Mouse (Mus musculus): ENCODE measurements around the gene Zbtb48. TPM values are rescaled to one million over a fixed set of nuclear protein-coding genes. Genes with fewer than 3 reads are reported as not detected.
A peak's percentile ranks its signal among the peaks of the same experiment; 100 is the strongest.

Zbtb48 gene
- polyA plus RNA-seq, 1 experiment from 2014 or later: 18.9 TPM

DNA sequence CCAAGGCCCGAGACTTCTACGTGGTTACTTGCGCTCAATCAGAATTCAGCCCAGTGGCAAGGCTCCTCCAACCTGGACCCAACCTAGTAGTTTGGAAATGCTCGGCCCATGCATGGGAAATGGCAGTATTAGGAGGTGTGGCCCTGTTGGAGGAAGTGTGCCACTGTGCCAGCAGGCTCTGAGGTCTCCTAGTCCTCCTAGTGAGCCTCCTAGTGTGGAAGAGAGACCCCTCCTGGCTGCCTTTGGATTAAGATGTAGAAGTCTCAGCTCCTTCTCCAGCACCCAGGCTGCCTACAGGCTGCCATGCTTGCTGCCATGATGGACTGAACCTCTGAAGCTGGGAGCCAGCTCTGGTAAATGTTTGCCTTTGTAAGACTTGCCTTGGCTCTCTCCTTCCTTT lies 2.5 kb upstream of the Zbtb48 start:
- DNase-seq (ENCODE audit: low spot score): no peak

DNA sequence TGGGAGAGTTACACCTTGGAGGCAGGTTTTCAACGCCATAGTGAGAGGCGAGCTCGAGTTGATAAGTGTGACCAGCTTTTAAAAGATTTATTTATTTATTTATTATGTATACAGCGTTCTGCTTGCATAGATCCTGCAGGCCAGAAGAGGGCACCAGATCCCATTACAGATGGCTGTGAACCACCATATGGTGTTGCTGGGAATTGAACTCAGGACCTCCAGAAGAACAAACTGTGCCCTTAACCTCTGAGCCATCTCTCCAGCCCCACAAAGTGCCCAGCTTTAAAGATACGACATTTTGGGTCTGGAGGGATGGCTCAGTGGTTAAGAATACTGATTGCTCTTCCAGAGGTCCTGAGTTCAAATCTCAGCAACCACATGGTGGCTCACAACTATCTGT lies 1.6 kb upstream of the Zbtb48 start:
- DNase-seq (ENCODE audit: low spot score): no peak

DNA sequence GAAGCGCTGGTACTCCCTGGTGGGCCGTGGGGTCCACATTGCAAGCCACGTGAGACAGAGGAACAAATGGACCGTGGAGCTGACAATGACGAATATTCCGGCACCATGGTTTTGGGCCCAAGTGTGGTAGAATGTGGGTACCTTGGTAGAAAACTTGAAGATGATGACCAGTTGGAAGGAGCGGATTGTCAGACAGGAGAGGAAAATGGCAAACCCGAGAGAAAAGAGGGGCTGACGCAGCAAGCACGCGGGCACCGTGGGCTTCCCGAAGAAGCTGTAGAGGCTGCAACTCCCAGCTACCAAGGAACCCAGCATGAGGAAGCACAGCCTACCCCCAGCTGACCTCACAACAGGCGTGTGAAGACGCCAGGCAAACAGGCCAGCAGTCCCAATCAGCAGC lies 985 bp upstream of the Zbtb48 start:
- no peak for DNase-seq (ENCODE audit: low spot score)

DNA sequence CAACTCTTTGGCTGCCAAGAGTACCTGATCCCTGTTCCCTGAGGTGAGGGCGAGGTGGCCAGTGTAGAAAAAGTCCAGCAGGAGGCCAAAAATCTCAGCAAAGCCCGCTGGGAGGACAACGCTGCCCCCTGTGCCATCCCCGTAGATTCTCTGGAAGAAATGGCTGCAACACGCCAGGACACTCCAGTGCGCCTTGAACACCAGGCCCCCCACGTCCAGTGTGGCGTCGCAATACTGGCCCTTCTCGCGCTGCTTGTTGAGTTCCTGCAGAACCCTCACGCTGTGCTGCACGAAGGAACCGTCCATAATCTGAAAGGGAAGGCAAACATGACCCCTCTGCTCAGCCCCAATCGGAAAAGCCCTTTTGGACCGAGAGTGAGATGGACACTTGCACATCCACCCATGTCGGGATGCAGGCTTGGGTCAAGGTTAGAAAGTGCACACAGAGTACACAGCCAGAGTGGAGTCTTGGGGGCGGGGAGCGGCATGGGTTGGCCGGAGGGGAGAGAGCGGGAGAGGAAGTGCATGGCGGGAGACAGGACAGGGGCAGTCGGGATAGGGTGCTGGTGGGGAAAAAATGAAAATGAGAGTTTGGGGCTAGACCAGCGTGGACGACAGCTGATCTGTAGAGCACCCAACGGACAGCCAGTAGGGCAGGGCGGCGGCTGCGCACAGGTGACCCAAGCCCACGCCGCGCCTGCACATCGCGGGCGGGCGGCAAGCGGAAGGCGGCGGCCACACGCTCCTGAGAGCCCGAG lies 541 bp downstream of the Zbtb48 start:
- no peak for DNase-seq (ENCODE audit: low spot score)

DNA sequence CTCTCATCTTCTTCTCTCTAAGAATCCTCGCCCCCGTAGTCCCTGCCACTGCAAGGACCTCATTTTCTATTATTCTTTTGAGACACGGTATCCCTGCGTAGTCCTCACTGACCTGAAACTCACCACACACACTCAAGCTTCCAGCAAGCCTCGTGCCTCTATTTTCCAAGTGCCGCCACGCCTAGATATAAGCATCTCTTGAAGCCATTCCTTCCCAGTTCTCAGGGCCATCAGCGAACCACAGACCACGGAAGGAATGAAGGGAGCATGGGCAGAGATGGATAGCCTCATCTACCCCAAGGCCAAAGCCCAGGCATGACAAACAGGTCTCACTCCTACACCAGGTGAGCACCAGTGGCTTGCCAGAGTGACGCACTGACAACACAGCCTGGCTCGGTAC lies 2.9 kb downstream of the Zbtb48 start:
- DNase-seq (ENCODE audit: low spot score): no peak

DNA sequence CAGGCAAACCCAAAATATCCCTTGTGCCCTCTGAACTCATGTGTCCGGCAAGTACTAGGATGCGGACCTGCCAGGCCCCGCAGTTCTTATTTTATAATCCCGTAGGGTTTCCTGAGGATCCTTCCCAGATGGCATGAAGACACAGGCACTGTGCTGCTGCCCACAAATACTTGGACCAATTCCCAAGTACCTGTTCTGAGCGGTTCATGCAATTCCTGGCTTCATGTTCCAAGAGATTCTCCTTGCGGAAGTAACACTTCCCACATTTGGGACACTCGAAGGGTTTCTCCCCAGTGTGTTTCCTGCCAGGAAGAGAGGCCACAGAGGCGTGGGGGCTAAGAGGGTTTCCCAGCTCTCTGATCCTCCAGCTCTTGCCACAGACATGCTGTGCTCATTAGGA lies 5.0 kb downstream of the Zbtb48 start:
- no peak for DNase-seq (ENCODE audit: low spot score)

DNA sequence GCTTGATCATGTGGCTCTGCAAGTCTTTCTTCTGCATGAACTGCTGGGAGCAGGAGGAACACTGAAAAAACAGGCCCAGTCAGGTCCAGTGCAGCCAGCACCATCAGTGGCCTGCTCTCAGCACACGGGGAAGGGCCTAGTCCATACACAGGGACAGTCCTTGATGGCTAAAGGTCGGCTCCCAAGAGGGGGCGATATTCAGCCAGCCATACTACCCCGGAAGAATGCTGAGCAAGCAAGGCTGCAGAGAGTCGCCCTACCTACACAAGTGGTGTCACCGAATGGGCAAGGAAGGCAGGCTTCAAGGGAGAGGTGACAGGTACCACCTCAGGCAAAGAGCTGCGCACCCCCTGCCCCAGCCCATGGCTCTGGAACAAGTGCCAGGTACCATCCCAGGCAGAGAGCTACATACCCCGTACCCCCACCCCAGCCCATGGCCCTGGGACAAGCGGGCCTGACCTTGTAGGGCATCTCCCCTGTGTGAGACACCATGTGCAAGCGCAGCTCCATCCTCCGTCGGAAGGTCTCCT lies 5.8 kb downstream of the Zbtb48 start:
- DNase-seq (ENCODE audit: low spot score): no peak

DNA sequence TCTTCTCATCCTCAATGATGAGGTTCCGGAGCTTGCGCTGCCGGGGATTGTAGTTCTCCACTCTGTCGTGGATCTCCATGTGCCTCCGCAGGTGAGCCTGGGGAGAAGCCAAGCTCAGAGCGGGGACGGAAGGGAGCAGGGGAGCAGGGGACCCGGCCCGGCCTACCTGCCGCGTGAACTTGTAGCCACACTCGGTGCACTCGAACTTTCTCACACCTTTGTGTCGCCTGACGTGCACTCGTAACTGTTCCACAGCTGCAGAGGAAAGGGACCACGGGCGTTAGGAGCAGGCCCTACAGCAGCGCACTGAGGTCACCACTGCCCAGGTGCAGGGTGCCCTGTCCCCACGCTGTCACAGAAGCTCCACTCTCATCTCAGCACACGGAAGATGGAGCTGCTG lies 7.4 kb downstream of the Zbtb48 start:
- DNase-seq (ENCODE audit: low spot score): no peak

DNA sequence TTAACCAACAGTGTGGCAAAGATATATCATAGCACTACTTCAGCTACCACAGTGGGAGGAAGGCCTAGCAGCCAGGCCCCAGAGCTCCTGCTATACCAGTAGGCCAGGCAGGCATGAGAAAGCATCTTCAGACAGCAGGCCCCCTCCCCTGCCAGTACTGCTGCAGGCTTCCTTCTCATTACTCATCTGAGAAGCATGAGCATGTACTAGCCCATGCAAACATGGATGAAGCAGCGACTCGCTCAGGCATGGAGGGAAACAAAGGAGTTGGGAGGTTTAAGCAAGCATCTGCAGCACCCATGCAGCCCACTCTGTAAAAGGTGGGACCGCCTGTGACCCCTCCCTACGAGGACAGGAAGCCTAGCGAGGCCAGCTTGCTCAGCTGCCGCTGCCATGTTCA lies 8.4 kb downstream of the Zbtb48 start:
- DNase-seq (ENCODE audit: low spot score): no peak

DNA sequence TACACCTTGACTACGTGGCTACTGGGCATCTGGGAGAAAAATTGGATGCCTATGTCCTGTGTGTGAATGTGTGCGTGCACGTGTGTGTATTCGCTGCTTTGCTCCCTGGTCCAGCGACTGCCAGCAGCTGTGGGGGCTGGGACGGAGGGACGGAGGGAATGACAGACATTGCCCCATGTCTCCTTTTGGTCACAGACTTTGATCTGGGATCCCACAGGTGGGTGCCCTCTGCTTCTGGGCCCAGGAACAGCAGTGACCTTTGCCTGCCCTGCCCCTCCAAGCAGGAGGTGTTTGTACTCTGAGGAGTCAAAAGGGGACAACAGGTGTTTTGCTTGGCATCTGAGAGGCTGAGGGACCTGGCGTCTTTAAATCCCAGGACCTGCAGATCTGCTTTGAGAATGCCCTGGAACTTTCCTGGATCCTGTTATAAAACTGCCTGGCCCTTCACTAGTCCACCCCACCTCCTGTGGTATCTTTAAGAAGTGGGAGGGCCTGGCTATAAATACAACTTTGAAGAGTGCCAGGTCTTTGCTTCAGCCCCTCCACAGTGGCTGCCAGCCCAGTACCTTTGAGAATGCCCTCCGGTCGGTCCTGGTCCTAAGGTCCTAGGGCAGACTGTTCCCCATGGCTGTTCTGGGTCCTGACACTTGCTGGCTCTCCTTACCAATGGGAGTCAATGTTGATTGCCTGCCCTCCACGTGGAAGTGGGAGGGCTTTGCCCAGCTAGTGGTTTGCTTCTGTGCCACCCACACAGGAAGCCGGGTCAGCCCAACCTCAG lies 14.2 kb downstream of the Zbtb48 start:
- no peak for DNase-seq (ENCODE audit: low spot score)

DNA sequence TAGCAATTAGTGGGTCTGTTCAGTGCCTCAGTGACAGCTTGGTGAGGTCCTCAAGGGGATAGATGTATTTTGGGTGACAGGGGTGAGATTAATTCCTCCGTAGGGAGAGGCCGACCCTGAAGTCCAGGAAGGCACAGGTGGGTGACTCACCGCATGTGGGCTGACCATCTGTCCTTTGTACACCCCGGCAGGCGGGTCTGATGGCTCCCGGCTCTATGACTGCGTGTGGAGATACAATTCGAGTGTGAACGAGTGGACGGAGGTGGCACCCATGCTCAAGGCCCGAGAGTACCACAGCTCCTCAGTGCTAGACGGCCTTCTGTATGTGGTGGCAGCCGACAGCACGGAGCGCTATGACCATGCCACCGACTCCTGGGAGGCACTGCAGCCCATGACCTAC lies 15.4 kb downstream of the Zbtb48 start:
- DNase-seq (ENCODE audit: low spot score): no peak

DNA sequence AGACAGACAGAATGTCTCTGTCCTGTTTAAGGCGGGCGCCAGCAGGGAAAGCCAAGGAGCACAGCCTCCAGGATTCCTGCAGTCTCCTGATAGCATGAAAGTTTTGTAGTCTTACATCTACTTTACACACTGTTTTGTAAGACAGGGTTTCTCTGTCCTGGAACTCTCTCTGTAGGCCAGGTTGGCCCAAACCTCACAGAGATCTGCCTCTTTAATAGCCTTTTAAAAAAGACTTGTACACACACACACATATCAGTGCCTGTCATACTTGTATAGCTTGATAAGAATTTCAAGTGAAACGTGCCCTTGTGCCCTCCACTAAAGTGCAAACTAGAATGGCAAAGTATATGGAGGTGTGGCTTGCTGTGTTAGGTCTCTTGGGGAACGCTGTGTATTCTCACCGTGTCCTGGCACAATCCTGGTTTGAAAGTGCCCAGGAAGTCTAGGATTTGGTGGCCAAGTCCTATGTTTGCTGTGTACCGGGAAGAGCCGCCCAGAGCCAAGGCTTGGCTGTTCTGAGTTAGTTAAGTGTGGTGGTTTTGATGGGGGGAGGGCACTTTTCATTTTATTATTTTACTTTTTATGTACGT lies 16.2 kb downstream of the Zbtb48 start:
- no peak for DNase-seq (ENCODE audit: low spot score)

DNA sequence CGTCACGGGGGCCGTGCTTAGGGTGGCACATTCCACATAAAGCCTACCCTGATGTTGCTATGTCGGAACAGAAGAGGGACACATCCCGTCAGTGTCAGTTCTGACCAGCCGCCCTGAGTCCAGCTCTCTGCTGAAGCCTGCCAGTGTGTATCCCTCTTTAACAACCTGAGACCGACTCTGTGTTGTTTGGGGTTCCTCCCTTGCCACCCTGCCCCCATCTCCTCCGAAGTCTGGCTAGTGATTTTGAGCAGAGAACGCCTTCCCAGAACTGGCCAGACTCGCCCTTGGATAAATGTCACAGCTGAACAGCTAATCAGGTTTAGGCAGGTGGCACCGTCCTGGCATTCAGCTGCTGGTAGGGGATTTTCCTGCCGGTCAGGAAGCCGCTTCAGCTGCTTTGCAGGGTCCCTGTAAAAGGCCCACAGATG lies 16.8 kb downstream of the Zbtb48 start:
- peak; percentile 6 for DNase-seq (ENCODE audit: low spot score)

DNA sequence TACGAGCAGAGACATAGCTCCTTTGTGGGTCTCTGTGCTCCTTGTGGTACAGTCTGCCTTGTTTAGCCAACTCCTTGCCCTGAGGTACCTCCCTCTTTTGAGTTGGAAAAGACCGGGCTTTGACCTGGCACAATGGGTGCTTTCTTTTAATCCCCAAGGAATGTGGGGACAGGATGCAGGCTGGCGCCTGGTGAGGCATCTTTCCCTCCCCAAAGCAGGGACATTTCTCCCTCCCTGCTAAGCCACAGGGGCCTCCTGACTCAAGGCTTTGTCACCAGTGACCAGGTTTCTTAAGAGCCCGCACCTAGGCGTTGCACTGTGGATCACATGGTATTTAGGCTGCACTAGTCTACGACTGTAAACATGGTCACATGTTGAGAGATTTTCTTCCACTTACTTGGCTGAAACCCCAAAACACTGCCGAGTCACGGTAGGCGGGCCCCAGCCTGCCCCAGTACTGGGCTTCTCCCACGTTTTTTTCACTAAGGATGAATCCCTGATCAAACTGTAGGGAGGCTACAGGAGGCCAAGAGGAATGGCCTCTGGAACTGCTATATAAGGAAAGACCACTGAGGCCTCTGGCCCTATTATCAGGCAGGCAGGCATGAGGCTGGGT lies 17.3 kb downstream of the Zbtb48 start:
- peak; percentile 32 for DNase-seq (ENCODE audit: low spot score)

DNA sequence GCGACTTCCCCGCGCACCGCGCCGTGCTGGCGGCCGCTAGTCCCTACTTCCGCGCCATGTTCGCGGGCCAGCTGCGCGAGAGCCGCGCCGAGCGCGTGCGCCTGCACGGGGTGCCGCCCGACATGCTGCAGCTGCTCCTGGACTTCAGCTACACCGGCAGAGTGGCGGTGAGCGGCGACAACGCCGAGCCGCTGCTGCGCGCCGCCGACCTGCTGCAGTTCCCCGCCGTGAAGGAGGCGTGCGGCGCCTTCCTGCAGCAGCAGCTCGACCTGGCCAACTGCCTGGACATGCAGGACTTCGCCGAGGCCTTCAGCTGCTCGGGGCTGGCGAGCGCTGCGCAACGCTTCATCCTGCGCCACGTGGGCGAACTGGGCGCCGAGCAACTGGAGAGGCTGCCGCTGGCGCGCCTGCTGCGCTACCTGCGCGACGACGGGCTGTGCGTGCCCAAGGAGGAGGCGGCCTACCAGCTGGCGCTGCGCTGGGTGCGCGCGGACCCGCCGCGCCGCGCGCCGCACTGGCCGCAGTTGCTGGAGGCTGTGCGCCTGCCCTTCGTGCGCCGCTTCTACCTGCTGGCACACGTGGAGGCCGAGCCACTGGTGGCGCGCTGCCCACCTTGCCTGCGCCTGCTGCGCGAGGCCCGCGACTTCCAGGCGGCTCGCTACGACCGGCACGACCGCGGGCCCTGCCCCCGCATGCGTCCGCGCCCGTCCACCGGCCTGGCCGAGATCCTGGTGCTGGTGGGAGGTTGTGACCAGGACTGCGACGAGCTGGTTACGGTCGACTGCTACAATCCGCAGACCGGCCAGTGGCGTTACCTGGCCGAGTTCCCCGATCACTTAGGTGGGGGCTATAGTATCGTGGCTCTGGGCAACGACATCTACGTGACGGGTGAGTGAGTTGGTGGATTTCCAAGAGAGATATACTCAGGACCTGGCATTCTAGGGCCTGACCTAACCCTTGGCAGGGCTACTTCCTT lies 18.1 kb downstream of the Zbtb48 start:
- DNase-seq (ENCODE audit: low spot score): peak; percentile 75

DNA sequence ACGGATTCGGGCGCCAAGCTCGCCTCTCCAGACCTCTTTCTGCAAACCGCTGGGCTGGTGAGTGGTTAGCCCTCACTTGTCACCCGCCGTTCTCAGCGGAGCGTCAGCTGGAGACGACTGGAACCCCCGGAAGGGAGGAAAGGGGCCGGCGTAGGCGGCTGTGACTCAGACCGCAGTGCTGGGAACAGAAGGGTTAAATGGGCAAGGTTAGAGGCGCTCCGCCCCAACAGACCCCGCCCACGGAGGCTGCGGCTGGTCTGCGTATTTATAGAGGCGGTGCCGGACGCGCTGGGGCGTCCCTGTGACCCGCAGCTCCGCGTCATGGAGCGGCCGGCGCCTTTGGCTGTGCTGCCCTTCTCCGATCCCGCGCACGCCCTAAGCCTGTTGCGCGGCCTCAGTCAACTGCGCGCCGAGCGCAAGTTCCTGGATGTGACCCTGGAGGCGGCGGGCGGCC lies 18.8 kb downstream of the Zbtb48 start, which contains the start of gene Klhl21:
TSS of gene Klhl21 (plus strand) at position 182 of the 454 bp plus-strand sequence.
- DNase-seq (ENCODE audit: low spot score): peak; percentile 90

DNA sequence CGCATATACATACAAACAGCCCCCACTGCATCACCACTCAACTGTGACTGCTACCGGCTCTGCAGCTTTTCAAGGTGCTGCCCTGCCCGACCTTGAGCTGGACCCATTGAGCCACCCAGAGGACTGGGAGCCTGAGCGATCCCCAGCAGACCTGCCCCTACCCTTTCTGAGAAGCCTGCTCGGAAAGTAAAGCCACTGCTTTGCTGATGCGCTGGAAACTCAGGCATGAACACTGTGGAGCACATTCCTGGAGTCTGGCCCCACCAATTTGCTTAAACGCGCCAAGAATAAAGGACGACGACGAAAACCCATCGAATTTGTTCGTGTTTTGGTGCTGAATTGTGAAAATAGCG lies 19.3 kb downstream of the Zbtb48 start:
- DNase-seq (ENCODE audit: low spot score): peak; percentile 14

DNA sequence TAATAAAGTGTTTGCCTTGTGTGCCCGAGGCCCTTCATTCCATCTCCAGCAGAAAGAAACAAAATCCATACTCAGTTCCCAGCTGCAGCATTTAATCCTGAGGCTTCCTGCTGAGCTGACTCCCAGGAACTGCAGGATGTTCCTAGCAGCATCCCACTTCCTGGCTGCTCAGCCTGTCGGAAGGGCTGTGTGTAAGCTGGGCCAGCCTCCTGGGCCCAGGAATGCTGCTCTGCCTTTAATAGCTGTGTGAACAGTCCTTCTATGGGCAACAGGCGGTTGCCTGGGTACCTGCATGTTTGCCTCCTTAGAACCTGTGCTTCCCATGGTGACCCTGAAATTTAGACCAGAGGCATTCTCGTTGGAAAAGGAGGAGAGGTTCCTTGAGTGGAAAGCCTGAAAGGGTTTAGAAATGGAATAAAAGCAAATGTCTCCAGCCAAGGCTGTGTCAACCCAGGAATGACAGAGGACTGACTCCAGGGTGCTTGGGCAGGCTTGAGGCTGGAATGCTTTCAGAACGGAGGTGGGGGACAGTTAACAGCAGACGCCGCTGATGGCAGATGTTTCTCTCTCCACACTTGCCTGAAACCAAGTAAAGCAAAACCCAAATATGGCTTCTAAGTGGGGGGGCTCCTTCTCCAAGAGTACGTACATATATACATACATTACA lies 19.9 kb downstream of the Zbtb48 start:
- DNase-seq (ENCODE audit: low spot score): no peak

DNA sequence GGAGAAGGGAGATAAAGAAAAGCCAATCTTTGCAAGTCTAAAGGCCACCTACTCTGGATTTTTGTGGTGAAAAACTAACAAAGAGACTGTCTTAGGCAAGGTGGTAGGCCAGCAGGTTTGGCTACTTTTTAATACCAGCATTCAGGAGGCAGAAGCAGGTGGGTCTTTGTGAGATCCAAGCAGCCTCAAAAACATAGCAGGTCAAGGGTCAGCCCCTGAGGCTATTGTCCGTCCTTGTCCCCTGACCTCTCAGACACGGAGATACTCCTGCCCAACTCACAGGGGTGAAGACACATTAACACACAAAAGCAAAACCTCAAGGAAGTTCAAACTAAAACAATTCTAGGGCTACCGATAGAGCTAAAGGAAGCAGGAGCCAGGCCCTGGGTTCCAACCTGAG lies 20.7 kb downstream of the Zbtb48 start:
- no peak for DNase-seq (ENCODE audit: low spot score)

DNA sequence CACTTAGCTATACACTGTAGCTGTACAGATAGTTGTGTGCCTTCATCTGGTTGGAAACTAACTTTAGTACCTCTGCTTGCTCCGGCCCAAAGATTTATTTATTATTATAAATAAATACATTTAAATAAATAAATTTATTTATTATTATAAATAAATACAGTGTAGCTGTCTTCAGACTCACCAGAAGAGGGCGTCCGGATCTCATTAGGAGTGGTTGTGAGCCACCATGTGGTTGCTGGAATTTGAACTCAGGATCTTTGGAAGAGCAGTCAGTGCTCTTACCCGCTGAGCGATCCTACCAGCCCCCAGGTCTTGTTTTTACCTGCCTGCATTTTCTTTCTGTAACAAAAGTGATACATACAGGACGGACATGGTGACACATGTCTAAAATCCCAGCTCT lies 21.3 kb downstream of the Zbtb48 start:
- DNase-seq (ENCODE audit: low spot score): no peak
